Mouse (Mus musculus) c-Kit-positive CD71-negative TER-119-negative erythroid progenitor cells, embryonic 14.5 days (primary cell): ENCODE results near the gene Atp6v1f.

Source experiments
- DNase-seq: peaks from one replicate; pipeline ENCODE4 v3.0.0-alpha.2; 2013; ENCODE audit warnings: low read depth

The Atp6v1f gene

DNA sequence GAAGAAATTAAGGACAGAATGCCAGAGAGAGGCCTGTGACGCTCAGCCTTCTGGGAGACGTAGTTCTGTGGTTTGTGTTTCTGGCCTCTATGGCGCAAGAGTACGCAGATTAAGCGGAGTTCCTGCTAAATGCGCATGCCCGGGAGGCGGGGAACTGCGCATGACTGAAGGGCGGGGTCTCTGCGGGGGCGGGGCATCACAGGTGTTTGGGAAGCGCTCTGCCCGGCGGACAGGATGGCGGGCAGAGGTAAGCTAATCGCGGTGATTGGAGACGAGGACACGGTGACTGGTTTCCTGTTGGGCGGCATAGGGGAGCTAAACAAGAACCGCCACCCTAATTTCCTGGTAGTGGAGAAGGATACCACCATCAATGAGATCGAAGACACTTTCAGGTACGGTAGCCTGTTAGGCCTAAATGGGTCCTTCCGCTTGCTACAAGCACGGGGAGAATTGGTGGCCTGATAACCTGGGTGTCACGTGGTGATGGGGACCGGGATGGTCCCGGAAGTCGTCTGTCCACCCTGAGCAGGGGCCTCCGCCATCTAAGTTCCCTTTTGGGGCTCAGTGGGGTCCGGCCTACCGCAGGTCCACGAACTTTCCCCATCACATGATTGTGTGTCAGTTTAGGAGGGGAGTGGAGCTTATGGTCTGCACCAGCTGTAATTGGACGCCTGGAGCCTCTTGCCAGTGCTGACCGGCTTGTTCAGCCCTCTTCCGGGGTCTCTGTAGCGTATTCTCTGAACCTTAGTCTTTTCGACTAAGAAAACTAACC is at the start of gene Atp6v1f:
Gene Atp6v1f, plus strand, starts transcription at position 136 of the 772 bp plus-strand sequence.
- peak; percentile 92 for DNase-seq

DNA sequence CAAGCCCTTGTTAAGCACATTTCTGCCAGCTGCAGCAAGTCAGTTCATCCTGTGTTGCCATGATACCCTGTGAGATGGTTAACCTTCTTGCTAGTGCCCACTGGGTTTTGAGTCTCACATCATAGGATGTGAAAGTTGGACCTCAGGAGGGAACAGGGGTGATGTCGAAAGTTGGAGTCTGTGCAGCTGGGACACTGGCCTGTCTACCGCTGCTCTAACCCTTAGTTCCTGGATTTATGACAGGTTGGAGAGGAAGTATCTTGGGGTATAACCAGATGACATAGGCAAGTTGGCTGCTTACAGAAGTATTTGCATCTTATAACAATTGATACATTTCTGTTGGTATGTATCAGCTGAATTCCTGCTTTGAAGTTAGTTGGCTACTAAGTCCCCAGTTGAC is 46.9 kb upstream of the Atp6v1f start:
- no peak for DNase-seq

DNA sequence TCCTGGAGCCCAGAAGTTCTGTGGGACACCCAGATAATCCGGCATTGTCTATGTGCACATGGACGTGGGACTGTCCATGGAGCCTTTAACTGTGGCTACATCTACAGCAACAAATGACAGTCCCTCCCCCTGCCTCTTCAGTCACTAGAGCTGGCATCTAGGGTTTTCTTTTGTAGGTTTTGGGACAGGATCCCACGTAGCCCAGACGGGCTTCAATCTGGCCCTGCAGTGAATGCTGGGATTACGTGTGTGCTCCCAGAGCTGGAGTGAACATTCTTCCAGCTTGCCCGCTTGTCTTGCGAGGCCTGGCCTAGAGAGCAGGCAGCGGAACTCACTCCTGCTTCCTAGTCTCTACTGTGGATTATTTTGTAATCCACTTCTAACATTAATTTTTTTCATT is 42.4 kb upstream of the Atp6v1f start:
- no peak for DNase-seq

DNA sequence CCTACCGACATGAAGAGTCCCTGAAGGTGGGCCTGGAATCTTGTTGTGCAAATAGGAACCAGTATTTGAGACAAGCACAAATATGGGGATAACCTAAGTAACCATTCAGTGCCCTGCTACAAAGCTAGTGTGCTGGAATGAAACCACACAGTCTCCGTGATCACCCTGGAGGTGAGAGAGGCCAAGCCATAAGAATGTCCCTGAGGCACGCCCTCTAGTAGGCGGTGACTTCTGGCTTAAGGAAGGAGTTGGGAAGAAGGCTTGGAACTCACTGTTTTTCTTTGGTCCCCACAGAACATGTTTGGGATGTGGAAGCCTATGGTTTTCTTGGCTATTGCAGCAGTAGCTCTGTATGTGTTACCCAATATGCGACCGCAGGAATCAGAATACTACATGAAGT is 41.2 kb upstream of the Atp6v1f start:
- DNase-seq = no peak

DNA sequence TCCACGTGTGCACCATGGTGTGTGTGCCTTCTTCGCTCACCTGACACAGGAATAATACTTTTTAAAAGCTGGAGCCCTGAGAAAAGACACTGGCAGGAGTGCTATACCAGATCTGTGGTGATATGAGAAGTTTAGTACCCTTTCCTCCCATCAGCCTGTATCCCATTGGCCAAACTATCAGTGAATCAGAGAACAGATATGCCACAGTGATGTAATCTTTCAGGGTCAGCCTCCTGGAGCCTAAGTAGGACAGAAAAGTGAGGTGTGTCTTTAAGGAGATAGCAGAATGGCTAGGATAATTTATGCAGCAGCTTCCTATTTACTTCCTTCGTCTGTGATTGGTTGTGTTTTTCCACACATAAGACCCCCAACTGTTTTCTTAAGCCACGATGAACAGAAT is 39.3 kb upstream of the Atp6v1f start:
- no peak for DNase-seq

DNA sequence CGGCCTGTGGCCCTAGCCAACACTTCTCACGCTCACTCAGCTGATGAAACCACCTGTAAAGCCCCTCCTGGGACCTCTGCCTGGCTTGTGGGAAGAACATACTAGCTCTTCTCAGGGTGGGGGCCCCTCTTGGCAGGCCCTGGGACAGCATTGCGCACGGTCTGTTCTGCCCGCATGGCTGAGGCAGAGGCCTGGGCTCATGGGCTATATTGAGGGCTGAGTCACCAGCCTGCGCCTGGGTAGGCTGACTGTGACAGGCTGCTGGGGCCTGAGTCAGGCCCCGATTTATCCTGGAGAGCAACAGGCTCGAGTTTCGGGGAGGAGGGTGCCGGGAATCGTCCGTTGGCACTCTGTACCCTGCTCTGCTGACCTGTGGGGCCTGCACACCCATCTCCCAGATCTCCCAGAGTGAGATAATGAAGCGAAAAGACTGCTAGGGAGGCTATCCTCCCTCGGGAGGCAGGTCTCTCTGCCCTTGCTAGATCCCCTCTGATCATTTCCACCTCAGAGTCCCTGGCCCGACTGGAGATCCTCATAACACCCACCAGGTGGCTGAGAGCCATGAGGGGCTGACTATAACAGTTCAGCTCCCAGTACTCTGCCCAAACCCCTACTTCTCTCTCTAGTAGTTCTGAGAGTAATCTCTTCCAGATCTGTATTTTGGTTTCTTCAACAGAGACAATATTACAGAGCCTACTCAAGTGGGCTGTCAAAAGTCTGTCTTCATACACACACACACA is 36.7 kb upstream of the Atp6v1f start:
- DNase-seq = no peak

DNA sequence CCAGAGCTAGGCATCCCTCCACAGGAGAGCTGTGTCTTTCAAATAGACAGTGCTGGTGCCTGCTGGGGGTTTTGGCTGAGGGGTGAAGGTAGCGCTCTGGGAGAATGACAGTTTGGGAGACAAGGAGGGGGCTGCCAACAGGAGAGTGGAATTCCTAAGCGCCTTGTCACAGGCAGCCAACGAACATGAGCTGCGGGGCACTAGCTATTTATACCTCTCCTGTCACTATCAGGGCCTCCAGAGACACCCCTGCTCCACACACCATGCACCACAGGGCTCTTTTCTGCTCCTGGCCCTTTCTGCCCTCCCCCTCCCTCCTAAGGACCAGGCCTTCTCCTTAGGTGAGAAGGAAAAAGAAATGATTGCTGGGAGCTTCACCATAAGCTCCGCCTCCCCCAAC is 36.0 kb upstream of the Atp6v1f start:
- no peak for DNase-seq

DNA sequence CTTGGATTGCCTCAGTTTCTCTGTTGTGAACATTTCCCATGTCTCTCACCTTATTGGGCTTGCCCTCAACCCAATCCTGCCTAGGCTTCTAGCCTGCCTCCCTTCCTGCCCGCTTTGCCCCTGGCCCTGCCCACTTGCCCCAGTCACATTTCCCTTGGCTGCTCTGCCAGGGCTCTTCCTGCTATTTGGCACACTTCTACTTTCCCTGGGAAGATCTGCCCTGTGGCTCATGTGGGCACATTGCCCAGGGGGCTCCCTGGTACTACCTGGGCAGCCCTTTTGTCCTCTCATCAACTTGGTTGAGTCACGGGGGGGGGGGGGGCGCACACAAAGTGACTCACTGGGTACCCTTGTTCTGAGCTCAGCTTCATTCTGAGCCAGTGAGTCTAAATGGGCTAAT is 35.4 kb upstream of the Atp6v1f start:
- DNase-seq = no peak

DNA sequence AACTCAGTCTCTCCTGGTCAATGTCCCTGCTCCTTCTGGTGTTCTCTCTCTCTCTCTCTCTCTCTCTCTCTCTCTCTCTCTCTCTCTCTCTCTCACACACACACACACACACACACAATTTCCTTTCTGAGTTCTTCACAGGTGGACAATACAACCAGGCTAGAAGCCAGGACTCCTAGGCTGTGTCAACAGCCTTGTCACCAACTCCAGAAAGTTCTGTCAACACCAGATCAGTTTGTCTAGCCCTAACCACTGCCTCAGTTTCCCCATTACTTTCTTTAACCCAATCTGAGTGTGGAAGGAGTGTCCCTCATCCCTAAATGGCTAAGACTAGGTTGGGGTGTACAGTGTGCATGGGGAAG is 34.9 kb upstream of the Atp6v1f start:
- no peak for DNase-seq

DNA sequence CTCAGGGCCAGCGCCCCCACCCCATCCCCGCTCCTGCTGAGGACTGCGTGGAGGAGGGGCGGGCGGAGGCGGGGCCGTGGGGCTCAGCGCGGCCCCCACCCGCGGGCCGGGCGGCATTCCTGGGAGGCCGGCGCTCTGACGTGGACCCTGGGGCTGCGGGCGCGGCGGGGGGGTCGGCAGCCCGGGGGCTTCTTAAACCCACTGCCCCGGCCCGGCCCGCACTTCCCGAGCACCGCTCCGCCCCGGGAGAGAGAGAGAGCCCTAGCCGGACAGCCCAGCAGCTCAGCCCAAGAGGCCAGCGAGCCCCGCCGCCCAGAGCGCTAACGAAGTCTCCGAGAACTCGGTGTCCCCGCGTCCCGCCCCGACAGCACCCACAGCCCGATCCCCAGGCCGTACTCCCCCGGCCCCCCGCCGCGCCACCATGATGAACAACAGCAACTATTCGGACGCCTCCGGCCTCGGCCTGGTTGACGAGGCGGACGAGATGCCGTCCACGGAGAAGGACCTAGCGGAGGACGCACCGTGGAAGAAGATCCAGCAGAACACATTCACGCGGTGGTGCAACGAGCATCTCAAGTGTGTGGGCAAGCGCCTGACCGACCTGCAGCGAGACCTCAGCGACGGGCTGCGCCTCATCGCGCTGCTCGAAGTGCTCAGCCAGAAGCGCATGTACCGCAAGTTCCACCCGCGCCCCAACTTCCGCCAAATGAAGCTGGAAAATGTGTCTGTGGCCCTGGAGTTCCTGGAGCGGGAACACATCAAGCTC is 34.3 kb upstream of the Atp6v1f start, which contains the start of gene Flnc:
Gene Flnc, plus strand, starts transcription at position 219 of the 766 bp plus-strand sequence.
- no peak for DNase-seq

DNA sequence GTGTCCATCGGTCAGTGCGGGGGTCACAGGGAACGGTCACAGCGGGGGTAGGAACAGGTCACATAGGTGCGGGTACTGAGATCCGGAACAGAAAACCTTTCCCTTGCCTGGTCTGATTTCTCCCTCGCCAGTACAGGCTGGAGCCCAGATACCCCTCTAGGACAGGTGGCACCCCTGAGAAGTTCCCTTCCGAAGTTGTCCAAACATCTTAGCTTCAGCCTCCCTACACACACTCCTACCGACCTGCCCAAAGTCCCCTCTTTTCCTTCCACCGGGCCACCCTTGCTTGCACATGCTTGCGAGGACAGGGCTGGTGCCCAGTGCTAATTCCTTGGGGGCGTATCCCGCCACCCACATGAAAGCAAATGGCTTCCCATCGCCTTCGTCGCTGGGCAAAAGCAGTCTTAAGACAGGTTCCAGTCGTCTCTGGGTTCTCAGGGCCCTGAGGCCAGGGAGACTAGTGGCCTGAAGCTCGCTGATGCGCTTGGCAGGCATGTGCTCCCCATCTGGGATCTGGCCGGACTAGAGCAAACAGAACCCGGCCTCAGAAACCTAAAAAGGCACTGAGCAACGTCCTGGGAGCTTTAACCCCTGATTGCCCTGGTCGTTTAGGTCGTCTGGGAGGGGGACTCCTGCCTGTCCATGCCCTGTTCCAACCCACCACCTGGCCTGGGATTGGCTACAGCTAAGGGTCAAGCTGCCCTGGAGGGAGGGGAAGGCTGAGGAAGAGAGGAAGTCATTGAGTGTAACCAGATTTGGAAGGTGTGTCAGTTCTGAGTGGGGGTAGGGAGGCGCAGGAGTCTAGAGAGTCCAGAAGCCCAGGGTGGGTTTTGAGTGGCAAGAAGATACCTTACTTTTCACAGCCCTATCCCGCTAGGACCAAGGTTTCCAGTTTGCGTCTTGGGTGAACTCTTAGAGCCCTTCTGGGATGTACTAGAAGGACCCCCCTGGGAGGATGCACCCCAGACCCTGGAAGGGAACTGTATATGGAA is 33.4 kb upstream of the Atp6v1f start:
- DNase-seq = no peak

DNA sequence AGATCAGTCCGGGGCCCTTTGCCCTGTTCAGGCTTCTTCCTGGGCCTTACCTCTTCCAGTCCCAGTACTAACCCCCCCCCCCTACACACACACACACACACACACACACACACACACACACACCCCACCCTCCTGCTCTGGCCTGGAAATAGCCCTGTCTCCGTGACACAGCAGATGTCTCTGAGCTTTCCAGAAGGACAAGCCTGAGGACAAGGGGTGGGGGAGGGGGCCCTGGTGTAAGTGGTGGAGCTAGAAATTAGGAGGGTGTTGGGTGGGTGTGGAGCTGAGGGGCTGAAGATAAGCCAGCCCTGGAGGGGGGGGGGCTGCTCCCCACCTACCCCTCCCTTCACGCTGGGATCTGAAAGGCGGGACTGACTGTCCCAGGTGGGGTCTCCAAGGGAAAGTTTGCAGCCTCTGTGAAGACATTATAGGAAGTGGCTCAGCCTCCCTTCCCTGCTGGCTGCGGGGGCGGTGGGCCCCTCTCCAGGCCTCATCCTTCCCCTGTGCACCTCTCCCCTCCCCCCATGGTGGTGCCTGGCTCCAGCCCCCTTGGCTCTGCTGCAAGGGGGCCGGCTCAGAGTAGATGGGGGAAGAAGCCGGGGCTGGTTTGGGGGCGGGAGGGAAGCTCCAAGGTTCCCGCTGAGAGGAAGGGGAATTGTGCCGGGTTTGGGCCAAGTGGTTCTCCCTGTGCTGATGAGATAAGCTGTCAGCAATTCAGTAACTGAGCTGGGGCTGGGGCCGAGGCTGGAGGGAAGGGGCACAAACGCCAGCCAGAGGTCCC is 32.4 kb upstream of the Atp6v1f start:
- DNase-seq = no peak

DNA sequence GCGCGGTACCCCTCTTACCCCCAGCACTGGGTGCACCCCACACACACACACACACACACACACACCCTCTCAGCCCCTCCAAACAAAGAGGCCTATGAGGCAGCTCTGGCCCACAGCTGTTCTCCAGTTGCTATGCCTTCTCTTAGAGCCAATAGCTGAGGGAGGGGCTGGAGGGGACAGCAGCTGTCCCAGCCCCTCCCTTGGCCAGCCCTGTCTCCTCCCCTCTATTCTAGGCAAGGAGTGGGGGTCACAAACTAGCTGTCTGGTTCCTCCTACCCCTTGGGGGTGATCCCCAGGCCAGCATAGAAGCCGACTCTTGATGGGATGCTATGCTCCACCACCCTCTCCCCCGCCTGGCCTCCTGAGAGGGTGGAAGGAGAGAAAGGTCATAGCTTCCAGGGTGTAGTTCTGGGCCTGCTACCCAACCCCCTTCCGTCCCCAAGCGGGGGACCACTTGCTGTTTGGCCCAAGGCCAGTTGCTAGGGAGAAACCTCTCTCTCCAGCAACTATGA is 31.5 kb upstream of the Atp6v1f start:
- DNase-seq = no peak

DNA sequence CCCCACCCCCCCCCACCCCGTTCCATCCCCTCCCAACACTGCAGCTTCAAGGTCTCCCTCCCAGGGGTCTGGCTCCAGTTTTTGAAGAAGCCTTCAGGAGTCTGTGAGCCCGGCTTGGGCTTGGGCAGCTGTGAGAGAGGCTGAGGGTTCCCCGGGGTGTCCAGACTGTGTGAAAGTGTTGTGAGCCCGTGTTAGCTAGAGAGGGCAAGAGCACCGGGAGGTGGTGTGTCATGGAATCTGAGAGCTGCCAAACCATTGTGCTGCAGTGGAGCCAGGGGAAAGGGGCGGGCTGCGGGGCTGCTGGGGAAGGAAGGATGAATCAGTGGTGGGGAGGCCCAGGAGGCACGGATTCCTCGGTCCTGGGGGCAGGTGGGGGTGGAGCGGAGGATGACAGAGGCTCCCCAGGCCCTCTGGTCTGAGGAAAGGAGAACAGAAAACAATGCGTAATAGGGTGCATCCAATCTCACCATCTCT is 31.0 kb upstream of the Atp6v1f start:
- DNase-seq = no peak

DNA sequence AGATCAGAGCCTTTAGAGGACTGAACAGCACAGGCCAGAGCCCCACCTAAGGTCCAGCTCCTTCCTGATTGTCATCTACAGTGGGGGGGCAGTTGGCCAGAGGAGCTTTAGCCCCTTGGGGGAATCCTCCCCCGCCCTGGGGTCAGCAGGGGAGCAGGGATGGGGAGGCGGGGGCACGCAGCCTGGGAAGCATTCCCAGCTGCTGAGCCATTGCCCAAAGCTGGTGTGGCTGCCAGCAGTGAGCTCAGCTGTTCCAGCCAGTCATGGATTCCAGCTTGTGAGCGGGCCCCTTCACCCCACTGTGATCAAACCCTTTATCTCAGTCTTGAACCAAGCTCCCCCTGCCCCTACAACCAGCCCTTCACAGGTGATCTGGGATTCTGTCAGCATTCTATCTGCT is 28.3 kb upstream of the Atp6v1f start:
- no peak for DNase-seq

DNA sequence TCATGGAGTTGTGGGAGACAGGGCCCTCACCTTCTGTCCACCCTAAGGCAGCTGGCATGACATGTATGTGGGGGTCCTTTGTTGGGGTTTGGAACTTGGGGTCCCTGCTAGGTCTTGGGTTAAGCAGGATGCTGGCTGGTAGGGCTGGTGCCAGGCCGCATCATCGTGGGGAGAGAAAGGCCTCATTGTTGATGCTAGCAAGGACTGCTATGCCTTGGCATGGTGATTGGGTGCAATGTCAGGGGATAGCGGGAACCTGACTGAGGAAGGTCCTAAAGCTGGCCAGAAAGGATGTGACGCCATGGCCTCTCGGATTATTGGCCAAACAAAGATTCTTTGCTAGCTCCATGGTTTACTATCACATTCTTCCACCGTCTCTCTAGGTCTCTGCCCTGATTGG is 27.7 kb upstream of the Atp6v1f start:
- no peak for DNase-seq

DNA sequence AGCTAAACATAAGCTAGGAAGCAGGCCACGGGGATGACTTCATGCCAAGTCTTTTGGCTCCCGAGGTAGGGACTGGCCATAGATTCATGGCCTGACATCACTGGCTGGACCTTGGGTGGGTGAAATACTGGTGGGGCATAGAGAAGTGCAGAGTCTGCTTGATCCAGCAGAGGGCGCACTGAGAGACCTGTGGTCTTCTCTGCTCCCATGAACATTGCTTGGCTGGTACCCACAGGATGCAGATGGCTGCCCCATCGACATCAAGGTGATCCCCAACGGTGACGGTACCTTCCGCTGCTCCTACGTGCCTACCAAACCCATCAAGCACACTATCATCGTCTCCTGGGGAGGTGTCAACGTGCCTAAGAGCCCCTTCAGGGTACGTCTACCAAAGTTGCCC is 22.7 kb upstream of the Atp6v1f start:
- no peak for DNase-seq

DNA sequence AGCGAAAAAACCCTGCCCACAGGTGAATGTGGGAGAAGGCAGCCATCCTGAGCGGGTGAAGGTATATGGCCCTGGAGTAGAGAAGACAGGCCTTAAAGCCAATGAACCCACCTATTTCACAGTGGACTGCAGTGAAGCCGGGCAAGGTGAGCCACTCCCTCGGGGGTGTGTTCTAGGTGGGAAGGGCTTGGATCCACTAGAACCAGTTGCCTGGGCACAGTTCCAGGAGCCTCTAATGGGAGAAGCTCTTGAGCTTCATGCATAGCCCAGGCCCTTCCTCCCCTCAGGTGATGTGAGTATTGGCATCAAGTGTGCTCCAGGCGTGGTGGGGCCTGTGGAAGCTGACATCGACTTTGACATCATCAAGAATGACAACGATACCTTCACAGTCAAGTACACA is 22.2 kb upstream of the Atp6v1f start:
- no peak for DNase-seq

DNA sequence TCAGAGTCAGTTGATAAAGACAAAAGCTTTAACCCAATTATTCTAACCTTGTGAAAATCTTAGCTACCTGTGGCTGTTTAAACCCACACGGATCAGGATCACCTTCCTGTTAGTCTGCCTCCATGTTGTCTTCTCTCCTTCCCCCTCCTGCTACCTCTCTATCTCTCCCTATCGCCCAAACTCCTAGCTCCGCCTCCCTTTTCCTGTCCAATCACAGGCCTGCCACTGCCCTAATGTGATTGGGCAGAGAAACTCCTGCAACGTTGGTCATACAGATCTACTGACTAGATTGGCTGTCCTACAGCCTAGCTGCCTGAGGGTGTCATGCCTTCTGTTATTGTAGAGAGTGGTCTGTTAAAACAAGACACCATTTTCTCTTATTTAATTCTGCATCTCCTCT is 17.7 kb upstream of the Atp6v1f start:
- DNase-seq = no peak

DNA sequence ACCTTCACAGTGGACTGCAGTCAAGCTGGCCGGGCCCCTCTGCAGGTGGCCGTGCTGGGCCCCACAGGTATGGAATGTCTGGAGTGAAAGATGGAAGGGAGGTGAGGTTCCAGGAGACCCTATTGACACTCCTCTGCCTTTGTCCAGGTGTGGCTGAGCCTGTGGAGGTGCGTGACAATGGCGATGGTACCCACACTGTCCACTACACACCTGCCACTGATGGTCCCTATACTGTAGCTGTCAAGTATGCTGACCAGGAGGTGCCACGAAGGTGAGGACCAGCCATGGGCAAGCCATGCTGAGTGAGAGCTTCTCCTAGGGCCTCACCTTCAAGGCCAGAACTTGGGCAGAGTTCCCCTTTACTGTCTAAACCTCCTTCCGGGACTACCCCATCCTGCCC is 16.9 kb upstream of the Atp6v1f start:
- no peak for DNase-seq

DNA sequence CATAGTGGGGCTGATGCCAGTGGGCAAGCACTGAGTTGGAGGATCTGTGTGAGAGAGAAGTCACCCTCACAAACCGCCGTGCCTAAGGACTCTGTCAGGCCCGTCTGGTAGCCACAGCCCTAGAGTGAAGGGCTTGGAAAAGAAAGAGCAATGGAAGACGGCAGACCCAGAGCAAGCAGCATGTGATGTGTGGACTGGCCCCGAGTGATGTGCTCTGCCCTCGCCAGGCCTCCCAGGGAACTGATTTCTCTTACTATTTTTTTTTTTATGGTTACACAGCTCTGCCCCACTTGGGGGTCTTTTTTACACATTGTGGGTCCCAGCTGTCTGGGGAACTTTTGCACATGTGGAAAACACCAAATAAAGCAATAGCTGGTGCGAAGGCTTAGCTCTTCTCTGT is 6.0 kb upstream of the Atp6v1f start:
- no peak for DNase-seq
